Mouse (Mus musculus): ENCODE measurements at regions not wholly inside any gene's neighbourhood (a gene's known extent, or its start where the extent isn't known, plus 50 kb on each side); places are given as distances from the start of the nearest gene placed in this dataset.

DNA sequence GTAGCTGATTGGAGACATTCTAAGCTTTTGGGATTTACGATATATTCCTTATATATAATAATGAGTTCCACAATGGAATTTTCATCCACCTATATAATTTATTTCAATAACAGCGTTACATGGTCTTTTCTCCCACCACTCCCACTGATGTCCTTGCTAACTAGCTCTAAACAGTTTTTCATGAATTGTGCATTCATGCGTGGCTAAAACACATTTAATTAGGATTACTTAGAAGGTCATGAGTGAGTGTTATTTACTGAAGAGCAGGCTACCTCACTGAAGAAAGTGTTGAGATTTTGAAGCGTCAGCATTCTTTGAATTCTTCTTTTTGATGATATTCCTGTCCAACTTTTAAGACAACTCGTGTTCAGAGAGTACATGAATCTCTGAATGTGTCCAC, 245.1 kb upstream of the Kcnj16 start:
- Histone ChIP-seq H3K4me1 (ENCODE audit: control insufficient read depth, insufficient read depth, low read length) (no peaks in the 10 kb centered on the region), H3K27me3 (ENCODE audit: control insufficient read depth, insufficient read depth, low read length) (no peaks in the 10 kb centered on the region), H3K27ac (ENCODE audit: insufficient read depth, low read length) (no peak overlapping the region), H3K4me3 (replicated peaks; ENCODE audit: insufficient read depth, low read depth, low read length) (no peak overlapping the region)
- TF ChIP-seq CTCF (IDR thresholded peaks at IDR 0.05; ENCODE audit: borderline replicate concordance, insufficient read depth, low read depth, low read length), result no peak
- TF ChIP-seq POLR2A (IDR thresholded peaks at IDR 0.05; ENCODE audit: borderline replicate concordance, insufficient read depth, low read length), result no peak
- DNase-seq, result no peak
- 92% methylated on average over 5 of the region's 5 CpGs for WGBS

DNA sequence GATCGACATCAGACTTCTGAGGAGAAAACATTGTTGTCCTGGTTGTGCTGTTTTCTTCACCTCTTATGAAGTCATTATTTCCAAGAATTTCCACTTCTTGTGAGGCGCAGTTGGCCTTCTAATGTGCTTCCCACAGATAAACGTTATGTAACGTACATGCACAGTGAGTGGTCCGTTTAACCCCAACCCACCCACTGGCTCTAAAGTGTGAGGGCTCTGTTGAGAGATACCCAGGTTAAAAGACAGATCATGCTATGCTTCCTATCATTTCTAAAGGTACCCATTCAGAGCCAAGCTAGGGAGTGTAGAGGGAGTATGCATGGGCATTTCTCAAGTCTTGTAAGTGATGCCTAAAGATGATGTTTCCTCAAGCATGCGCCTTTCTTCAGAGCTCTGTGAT, 243.9 kb upstream of the Kcnj16 start:
- DNase-seq, result no peak
- H3K27me3 ChIP-seq (ENCODE audit: control insufficient read depth, insufficient read depth, low read length), result no peaks in the 10 kb centered on the region
- TF ChIP-seq CTCF (IDR thresholded peaks at IDR 0.05; ENCODE audit: borderline replicate concordance, insufficient read depth, low read depth, low read length) (no peak), POLR2A (IDR thresholded peaks at IDR 0.05; ENCODE audit: borderline replicate concordance, insufficient read depth, low read length) (no peak)
- H3K27ac ChIP-seq (ENCODE audit: insufficient read depth, low read length), result no peak overlapping the region
- no peak overlapping the region for H3K4me3 ChIP-seq (replicated peaks; ENCODE audit: insufficient read depth, low read depth, low read length)
- 88% methylated on average over 6 of the region's 6 CpGs for WGBS
- no peaks in the 10 kb centered on the region for H3K4me1 ChIP-seq (ENCODE audit: control insufficient read depth, insufficient read depth, low read length)

DNA sequence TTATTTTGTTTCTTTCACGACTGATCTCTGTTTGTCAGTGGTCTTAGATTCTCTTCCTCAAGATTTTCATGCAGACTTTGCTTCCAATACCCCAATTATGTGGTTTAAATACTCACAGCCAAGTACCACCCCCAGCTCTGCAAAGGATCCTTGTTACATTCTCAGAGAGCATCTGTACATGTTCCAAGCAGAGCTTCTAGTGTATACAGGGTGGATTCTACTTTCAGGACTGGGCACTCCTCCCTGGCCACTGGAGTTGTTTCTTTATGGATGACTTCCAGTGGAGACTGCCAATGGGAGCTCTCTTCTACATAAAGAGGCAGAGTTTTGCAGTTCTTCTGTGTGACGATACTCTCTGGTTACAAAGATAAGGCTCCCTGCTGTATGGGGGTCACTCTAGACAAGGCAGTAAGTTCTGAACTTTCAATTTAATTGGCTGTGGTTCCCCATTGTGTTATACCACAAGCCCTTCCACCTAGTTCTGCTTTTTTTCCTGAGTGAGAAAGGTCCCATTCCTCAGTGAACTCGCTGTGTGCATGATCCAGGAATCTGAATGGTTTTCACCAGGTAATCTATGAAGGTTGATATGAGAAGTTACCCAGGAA, 240.4 kb upstream of the Kcnj16 start:
- WGBS, result 70% methylated on average over 3 of the region's 3 CpGs
- H3K4me3 ChIP-seq (replicated peaks; ENCODE audit: insufficient read depth, low read depth, low read length), result no peak overlapping the region
- no peak overlapping the region for H3K27ac ChIP-seq (ENCODE audit: insufficient read depth, low read length)
- no peaks in the 10 kb centered on the region for H3K4me1 ChIP-seq (ENCODE audit: control insufficient read depth, insufficient read depth, low read length)
- no peaks in the 10 kb centered on the region for H3K27me3 ChIP-seq (ENCODE audit: control insufficient read depth, insufficient read depth, low read length)
- DNase-seq, result no peak
- TF ChIP-seq POLR2A (IDR thresholded peaks at IDR 0.05; ENCODE audit: borderline replicate concordance, insufficient read depth, low read length), result no peak
- no peak for TF ChIP-seq CTCF (IDR thresholded peaks at IDR 0.05; ENCODE audit: borderline replicate concordance, insufficient read depth, low read depth, low read length)

DNA sequence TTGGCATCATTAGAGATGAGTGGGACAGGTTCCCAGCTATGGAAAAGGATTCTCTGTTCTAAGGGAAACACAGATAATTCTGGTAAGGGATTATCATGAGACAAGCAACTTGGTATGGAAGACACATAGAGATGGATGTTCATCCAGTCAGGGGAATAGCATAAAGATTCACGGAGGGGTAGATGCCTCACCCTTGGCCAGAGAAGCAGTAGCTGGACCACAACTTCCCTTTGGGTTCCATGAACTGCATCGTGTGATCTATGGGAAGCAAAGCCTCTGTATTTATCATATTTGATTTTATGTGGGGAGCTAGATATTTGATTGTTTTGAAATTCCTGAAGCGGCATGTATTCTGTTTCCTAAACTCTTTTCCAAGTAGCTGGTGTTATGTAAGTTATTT, 236.3 kb upstream of the Kcnj16 start:
- Histone ChIP-seq H3K27ac (ENCODE audit: insufficient read depth, low read length) (no peak overlapping the region), H3K4me3 (replicated peaks; ENCODE audit: insufficient read depth, low read depth, low read length) (no peak overlapping the region), H3K4me1 (ENCODE audit: control insufficient read depth, insufficient read depth, low read length) (no peaks in the 10 kb centered on the region), H3K27me3 (ENCODE audit: control insufficient read depth, insufficient read depth, low read length) (no peaks in the 10 kb centered on the region)
- WGBS, result 91% methylated on average over 3 of the region's 3 CpGs
- no peak for DNase-seq
- TF ChIP-seq CTCF (IDR thresholded peaks at IDR 0.05; ENCODE audit: borderline replicate concordance, insufficient read depth, low read depth, low read length), result no peak
- TF ChIP-seq POLR2A (IDR thresholded peaks at IDR 0.05; ENCODE audit: borderline replicate concordance, insufficient read depth, low read length), result no peak

DNA sequence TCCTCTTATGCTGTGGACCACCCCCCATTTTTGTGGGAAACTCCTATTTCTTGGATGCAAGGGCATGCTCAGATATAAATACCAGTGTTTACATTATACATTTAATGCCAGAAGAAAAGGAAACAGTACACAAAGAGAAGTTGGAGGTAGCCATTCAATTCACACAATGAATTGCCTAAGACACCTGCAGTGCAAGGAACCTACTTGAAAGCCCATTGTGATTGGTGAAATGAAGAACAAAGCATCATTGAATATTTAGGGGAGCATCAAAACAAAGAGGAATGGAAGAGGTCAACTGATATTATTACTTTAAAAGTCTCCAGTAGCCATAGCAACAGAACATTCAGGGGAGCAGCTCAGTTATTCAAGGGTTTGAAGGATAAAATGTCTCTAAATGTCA, 193.7 kb upstream of the Kcnj16 start:
- Histone ChIP-seq H3K4me1 (ENCODE audit: control insufficient read depth, insufficient read depth, low read length) (no peaks in the 10 kb centered on the region), H3K4me3 (replicated peaks; ENCODE audit: insufficient read depth, low read depth, low read length) (no peak overlapping the region), H3K27me3 (ENCODE audit: control insufficient read depth, insufficient read depth, low read length) (no peaks in the 10 kb centered on the region), H3K27ac (ENCODE audit: insufficient read depth, low read length) (no peak overlapping the region)
- DNase-seq, result no peak
- TF ChIP-seq POLR2A (IDR thresholded peaks at IDR 0.05; ENCODE audit: borderline replicate concordance, insufficient read depth, low read length) (no peak), CTCF (IDR thresholded peaks at IDR 0.05; ENCODE audit: borderline replicate concordance, insufficient read depth, low read depth, low read length) (no peak)

DNA sequence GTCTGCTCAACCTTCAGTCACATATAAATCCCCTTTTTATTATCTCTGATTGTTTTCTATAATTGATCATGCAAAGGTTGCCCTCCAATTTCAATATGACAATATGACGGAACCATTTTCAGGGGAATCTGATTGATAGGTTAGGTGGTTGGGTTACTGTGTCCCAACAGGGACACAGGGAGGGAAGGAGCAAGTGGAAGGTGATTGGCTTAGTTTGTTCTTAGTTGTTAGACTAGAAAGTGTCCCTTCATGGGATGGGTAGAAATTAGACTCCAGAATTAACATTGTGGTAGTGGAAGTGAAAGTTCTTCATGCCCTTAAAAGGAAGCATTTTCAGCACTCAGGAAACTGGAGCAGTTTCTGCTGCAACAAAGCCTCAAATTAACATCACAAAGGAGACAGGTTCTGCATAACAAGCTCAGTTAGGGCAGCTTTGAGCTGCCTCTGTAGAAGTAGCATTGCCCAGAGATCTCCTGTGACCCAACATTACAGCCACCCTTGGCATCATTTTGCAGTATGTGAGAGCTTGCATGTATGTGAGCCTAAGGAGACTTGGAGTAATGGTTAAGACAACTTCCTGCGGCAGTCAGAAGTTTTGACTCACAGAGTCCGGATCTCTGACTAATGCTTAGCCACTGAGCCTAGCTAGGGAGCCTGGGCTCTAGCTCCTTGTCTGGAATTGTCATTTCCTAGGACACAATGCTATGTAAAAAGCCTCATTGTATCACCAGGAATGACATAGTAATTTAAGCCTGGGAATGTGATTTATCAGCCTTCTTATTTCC, 186.1 kb upstream of the Kcnj16 start:
- Histone ChIP-seq H3K27ac (ENCODE audit: insufficient read depth, low read length) (no peak overlapping the region), H3K4me3 (replicated peaks; ENCODE audit: insufficient read depth, low read depth, low read length) (no peak overlapping the region), H3K4me1 (ENCODE audit: control insufficient read depth, insufficient read depth, low read length) (no peaks in the 10 kb centered on the region), H3K27me3 (ENCODE audit: control insufficient read depth, insufficient read depth, low read length) (no peaks in the 10 kb centered on the region)
- WGBS, result 48% methylated on average over 3 of the region's 3 CpGs
- no peak for DNase-seq
- TF ChIP-seq POLR2A (IDR thresholded peaks at IDR 0.05; ENCODE audit: borderline replicate concordance, insufficient read depth, low read length), result no peak

DNA sequence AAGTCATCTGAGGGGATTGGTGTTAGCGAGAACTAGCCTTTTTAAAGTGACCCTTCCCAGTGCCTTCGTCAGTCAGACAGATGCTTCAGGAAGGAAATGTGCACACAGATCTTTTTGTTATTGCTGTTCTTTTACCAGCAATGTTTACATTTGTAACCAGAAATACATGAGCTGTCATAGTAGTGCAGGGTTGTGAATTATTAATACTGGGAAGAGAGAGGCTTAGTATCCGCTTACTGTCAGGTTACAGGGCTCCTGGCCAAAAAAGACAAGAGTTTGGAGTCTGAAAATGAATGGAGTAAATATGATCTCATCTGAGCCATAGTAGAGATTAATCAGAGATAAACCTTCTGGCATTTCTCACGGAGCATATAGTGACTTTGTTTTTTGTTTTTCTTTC, 178.3 kb upstream of the Kcnj16 start:
- WGBS, result 80% methylated on average over 4 of the region's 4 CpGs
- no peak overlapping the region for H3K27ac ChIP-seq (ENCODE audit: insufficient read depth, low read length)
- TF ChIP-seq CTCF (IDR thresholded peaks at IDR 0.05; ENCODE audit: borderline replicate concordance, insufficient read depth, low read depth, low read length) (no peak), POLR2A (IDR thresholded peaks at IDR 0.05; ENCODE audit: borderline replicate concordance, insufficient read depth, low read length) (no peak)

DNA sequence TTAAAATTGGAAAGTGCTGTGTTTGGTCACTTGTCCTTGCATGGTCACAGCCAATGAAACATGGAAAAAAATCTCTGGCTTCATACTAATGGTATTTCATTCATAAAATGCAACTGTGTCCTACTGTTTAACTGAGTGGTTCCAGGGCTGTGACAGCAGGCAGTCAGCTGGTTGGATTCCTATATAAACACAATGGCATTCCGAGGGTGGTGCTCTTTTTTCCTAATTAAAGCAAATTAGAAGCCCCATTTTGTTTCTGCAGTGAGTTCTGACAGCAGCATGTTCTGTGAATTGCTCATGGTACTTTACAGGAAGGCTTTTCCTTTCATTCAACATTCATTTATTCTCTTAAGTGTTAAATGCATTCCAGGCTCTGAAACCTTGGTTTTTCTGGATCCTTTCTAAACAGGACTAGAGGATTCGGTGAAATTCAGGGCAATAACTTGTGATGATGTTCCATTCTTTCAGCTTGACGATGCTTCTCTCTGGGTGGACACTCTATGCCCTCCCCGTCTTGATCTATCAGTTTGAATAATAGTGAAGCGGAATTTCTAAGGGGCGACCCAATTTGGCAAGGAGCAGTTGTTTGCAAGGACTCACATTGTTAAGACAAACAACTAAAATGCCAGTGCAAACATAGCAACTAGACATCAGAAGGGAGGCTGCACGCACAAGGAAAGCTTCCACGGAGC, 167.8 kb upstream of the Kcnj16 start:
- 56% methylated on average over 8 of the region's 8 CpGs for WGBS
- Histone ChIP-seq H3K4me3 (replicated peaks; ENCODE audit: insufficient read depth, low read depth, low read length) (no peak overlapping the region), H3K4me1 (ENCODE audit: control insufficient read depth, insufficient read depth, low read length) (no peaks in the 10 kb centered on the region), H3K27me3 (ENCODE audit: control insufficient read depth, insufficient read depth, low read length) (no peaks in the 10 kb centered on the region), H3K27ac (ENCODE audit: insufficient read depth, low read length) (no peak overlapping the region)
- no peak for TF ChIP-seq CTCF (IDR thresholded peaks at IDR 0.05; ENCODE audit: borderline replicate concordance, insufficient read depth, low read depth, low read length)
- TF ChIP-seq POLR2A (IDR thresholded peaks at IDR 0.05; ENCODE audit: borderline replicate concordance, insufficient read depth, low read length), result no peak
- no peak for DNase-seq

More for the DNA sequence above, 178.3 kb upstream of the Kcnj16 start:
- H3K4me3 ChIP-seq (replicated peaks; ENCODE audit: insufficient read depth, low read depth, low read length), result no peak overlapping the region
- no peaks in the 10 kb centered on the region for H3K4me1 ChIP-seq (ENCODE audit: control insufficient read depth, insufficient read depth, low read length)
- H3K27me3 ChIP-seq (ENCODE audit: control insufficient read depth, insufficient read depth, low read length), result no peaks in the 10 kb centered on the region
- no peak for DNase-seq

Measured in cerebellum, adult 2 months (tissue).